Mouse (Mus musculus) cerebellum, adult 2 months (tissue): ENCODE measurements at regions not wholly inside any gene's neighbourhood (a gene's known extent, or its start where the extent isn't known, plus 50 kb on each side); places are given as distances from the start of the nearest gene placed in this dataset.

Experiments
- CTCF ChIP-seq: fragments of 200-500 bp; IDR thresholded peaks from 2 replicates; pipeline ENCODE4 v1.5.1; 2011; ENCODE audit warnings: low read depth, mild to moderate bottlenecking, control low read depth, low read length, moderate library complexity, borderline replicate concordance; ENCODE audit not compliant: insufficient read depth
- POLR2A ChIP-seq: fragments of 200-500 bp; IDR thresholded peaks from 2 replicates; pipeline ENCODE4 v1.6.1; 2011; ENCODE audit warnings: low read length, control low read depth, borderline replicate concordance; ENCODE audit not compliant: insufficient read depth

- TF ChIP-seq POLR2A (no peak), CTCF (no peak)
Observed at GRCm38 (mm10) chr3:17616439-17617070, 331.7 kb upstream of the Cypt12 start.
